Mouse (Mus musculus) retina, postnatal 1 day (tissue): ENCODE measurements around the gene Mrpl34.

Source experiments
- DNase-seq: peaks from one replicate; pipeline ENCODE4 v3.0.0-alpha.2; 2012

Mrpl34 gene

GRCm38 (mm10) chr8:71497077-71497645 lies 32.4 kb downstream of the Mrpl34 start:
- DNase-seq: no peak

DNA sequence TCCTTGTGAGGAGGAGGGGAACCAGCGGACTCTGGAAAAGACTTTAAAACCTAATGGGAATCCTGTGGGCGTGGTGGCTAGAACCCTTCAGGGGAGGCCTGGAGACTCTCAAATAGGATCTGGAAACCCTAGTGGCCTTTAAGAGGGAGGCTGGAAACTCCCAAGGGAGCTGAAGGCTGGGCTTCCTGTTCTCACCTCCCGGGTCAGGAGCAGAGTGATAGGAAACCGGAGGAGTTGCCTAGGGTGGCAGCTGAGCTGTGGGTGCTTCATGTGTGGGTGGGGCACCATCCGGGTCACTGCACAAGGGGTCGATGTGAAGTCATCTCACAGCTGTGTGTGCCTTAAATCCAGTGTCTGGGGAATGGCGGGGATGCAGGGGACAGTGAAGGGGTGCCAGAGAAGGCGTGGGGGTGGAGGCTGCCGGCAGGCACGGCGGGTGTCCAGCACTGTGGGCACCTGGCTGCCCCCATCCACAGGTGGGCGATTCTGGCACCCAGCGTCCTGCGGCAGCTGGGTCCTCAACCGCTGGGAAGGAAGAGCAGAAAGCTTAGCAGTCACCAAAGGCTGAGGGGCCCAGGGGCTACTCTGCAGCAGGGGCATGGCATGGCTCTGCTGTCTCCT lies 33.2 kb downstream of the Mrpl34 start:
- DNase-seq: no peak

DNA sequence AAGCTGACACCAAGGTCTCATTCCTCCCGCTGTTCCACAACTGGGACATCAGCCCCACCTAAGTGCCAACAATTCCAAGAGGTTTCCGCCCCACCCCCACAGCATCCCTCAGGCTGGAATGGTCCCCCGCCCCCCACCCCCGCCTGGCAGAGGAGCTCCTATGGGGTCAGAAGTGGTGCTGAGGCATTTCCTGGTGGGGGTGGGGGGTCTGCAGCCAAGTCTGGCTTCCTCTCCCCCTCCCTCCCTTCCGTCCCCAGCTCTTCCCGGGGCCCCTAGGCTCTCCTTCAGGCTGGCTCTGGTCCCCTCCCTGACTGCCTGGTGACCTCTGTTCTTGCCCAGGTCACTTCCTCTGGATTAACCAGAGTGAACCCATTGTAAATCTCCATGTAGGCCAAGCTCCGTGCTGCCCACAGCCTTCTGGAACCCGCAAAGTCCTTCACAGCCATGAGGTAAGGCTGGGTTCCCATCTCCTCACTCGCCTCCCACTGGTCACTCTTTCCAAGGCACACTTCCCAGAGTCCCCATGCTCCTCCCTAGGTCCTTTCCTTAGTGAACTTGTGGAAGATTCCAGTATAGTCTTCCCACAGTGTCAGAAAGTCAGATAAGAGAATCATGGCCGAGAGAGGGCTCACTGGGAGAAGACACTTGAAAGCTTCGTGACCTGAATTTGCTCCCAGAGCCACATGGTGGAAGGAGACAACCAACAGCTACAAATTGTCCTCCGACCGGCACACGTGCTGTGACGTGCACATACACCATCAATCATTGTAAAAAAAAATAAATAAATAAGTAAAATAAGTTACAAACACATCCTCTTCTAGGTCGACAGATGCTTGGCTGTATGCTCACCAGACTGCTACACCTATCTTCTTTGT lies 34.3 kb downstream of the Mrpl34 start:
- DNase-seq: peak; percentile 19

DNA sequence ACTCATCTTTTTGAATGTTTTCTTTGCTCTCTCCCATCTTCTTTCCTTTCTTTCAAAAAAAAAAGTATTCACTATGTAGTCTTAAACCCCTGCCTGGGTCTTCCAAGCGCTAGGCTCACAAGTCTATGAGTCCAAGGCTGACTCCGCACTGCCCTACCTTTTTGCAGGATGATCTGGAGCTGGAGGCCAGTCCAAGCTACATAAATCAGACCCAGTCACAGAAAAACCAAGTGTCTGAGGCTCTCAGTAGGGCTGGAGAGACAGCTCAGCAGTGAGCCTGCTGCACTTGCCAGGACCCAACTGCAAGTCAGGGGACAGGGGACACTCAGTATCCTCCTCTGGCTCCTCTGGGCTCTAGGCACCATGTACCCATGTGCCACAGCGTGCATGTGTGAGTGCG lies 39.6 kb downstream of the Mrpl34 start:
- DNase-seq: no peak

DNA sequence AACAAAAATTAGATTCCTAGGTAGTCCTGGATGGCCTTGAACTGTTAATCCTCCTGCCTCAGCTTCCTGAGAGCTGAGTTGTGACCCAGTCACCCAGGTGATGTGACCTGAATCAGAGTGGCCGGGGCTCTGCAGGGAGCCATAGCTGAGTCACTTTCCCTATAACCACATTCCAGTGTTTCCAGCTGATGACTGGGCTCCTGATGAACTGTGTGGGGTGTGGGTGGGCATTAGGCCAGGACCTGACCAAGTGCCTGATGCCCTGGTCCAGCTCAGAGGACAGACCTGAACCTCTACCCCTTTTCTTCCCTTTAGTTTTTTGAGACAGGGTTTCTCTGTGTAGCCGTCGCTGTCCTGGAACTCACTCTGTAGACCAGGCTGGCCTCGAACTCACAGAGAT lies 40.6 kb downstream of the Mrpl34 start:
- no peak for DNase-seq

- DNase-seq: no peak
Measured at GRCm38 (mm10) chr8:71505979-71506378, 41.2 kb downstream of the Mrpl34 start.

- peak; percentile 89 for DNase-seq
Measured at GRCm38 (mm10) chr8:71507589-71508104, 42.9 kb downstream of the Mrpl34 start.

GRCm38 (mm10) chr8:71509316-71509715 lies 44.6 kb downstream of the Mrpl34 start:
- DNase-seq: no peak

- DNase-seq: no peak
Measured at GRCm38 (mm10) chr8:71511644-71512043, 46.9 kb downstream of the Mrpl34 start, which contains the start of gene Plvap. Plvap (minus strand) TSS chr8:71511752.

- DNase-seq: no peak
Measured at GRCm38 (mm10) chr8:71513018-71513754, 48.4 kb downstream of the Mrpl34 start.

DNA sequence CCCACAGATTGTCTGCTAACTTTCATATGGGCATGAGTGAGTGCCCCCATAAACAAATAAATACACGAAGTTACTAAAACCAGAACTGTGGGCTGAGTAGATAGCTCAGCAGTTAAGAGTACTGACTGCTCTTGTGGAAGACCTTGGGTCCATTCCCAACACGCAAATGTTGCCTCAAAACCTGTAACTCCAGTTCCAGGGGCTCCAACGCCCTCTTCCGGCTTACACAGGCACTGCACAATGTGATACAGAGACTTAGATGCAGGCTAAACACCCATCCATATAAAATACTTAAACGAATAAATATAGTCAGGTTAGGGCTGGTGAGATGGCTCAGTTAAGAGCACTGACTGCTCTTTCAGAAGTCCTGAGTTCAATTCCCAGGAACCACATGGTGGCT lies 50.3 kb downstream of the Mrpl34 start:
- no peak for DNase-seq
